Mouse (Mus musculus) intestine, embryonic 14.5 days (tissue): ENCODE measurements around the gene Ttc39b. TPM values are rescaled to one million over a fixed set of nuclear protein-coding genes. Genes with fewer than 3 reads are reported as not detected.
A peak's percentile ranks its signal among the peaks of the same experiment; 100 is the strongest.

Experiments
- ATAC-seq: fragments of 200-750 bp; cut with Nextera tagmentation; replicated peaks from 2 replicates; pipeline ENCODE4 v1.8.0; 2017; ENCODE audit warnings: low read depth, moderate number of reproducible peaks, moderate TSS enrichment, moderate library complexity; ENCODE audit not compliant: low FRiP score, low TSS enrichment
- DNase-seq: peaks from one replicate; pipeline ENCODE4 v3.0.0-alpha.2; 2018; ENCODE audit warnings: low spot score
- H3K27ac ChIP-seq: fragments of 300-500 bp; sonication (generic); 2 replicates; pipeline ENCODE4 v1.5.1; 2014; ENCODE audit warnings: low read depth, mild to moderate bottlenecking, control low read depth
- H3K27me3 ChIP-seq: fragments of 300-500 bp; sonication (generic); replicated peaks from 2 replicates; pipeline ENCODE4 v1.6.1; 2014; ENCODE audit warnings: low read length, control low read depth; ENCODE audit not compliant: control insufficient read depth, insufficient read depth
- H3K36me3 ChIP-seq: fragments of 300-500 bp; sonication (generic); 2 replicates; pipeline ENCODE4 v1.6.1; 2014; ENCODE audit warnings: low read length, control low read depth; ENCODE audit not compliant: control insufficient read depth, insufficient read depth
- H3K4me1 ChIP-seq: fragments of 300-500 bp; sonication (generic); replicated peaks from 2 replicates; pipeline ENCODE4 v1.6.1; 2014; ENCODE audit warnings: low read length, control low read depth, mixed read lengths; ENCODE audit not compliant: control insufficient read depth, insufficient read depth
- H3K4me2 ChIP-seq: fragments of 300-500 bp; sonication (generic); 2 replicates; pipeline ENCODE4 v1.6.1; 2014; ENCODE audit warnings: low read length
- H3K4me3 ChIP-seq: fragments of 300-500 bp; sonication (generic); 2 replicates; pipeline ENCODE4 v1.5.1; 2014; ENCODE audit warnings: low read depth, low read length, control low read depth, mixed read lengths
- H3K9ac ChIP-seq: fragments of 300-500 bp; sonication (generic); 2 replicates; pipeline ENCODE4 v1.6.1; 2014; ENCODE audit warnings: mild to moderate bottlenecking, low read length
- H3K9me3 ChIP-seq: fragments of 300-500 bp; sonication (generic); 2 replicates; pipeline ENCODE4 v1.6.1; 2016; ENCODE audit warnings: low read length, control low read depth; ENCODE audit not compliant: control insufficient read depth
- WGBS: fragments of 180-500 bp; shearing (Covaris S2); extraction: QIAGEN DNeasy Blood & Tissue Kit; methylation state at CpG from one replicate; pipeline ENCODE4 v1.1.7; 2014; 5-methylcytosine and 5-hydroxymethylcytosine counted together
- polyA plus RNA-seq: library from polyadenylated mRNA; unstranded; fragments of >200 nt; fragmentation: Nextera tagmentation; extraction: Ambion mirVana; gene quantifications from 2 replicates; pipeline ENCODE4 v1.2.1, GENCODE M21; 2014

Gene Ttc39b
- polyA plus RNA-seq, 1 experiment from 2014 or later: 3.2 TPM

GRCm38 (mm10) chr4:83273616-83274050, 50.4 kb downstream of the Ttc39b start:
- no peaks in the 10 kb centered on the region for H3K36me3 ChIP-seq
- no peak overlapping the region for H3K4me2 ChIP-seq
- no peak overlapping the region for H3K4me3 ChIP-seq
- no peaks in the 10 kb centered on the region for H3K4me1 ChIP-seq
- no peak for DNase-seq
- 86% methylated on average over 19 of the region's 19 CpGs for WGBS
- H3K9me3 ChIP-seq: no peaks in the 10 kb centered on the region
- H3K27me3 ChIP-seq: no peaks in the 10 kb centered on the region
- no peak for ATAC-seq
- no peak overlapping the region for H3K27ac ChIP-seq
- H3K9ac ChIP-seq: no peak overlapping the region

- H3K27ac ChIP-seq: no peak overlapping the region
- H3K9me3 ChIP-seq: no peaks in the 10 kb centered on the region
- ATAC-seq (no peak), DNase-seq (no peak)
- H3K36me3 ChIP-seq: no peaks in the 10 kb centered on the region
- WGBS: 82% methylated on average over 9 of the region's 9 CpGs
- no peak overlapping the region for H3K4me3 ChIP-seq
- H3K4me2 ChIP-seq: no peak overlapping the region
- no peaks in the 10 kb centered on the region for H3K4me1 ChIP-seq
- H3K27me3 ChIP-seq: no peaks in the 10 kb centered on the region
- H3K9ac ChIP-seq: no peak overlapping the region
Observed at GRCm38 (mm10) chr4:83272917-83273615, 51.0 kb downstream of the Ttc39b start.

GRCm38 (mm10) chr4:83270481-83270880, 53.6 kb downstream of the Ttc39b start:
- no peak overlapping the region for H3K4me2 ChIP-seq
- no peaks in the 10 kb centered on the region for H3K36me3 ChIP-seq
- H3K27ac ChIP-seq: no peak overlapping the region
- no peaks in the 10 kb centered on the region for H3K27me3 ChIP-seq
- H3K4me1 ChIP-seq: no peaks in the 10 kb centered on the region
- H3K9ac ChIP-seq: no peak overlapping the region
- 89% methylated on average over 8 of the region's 8 CpGs for WGBS
- H3K9me3 ChIP-seq: no peaks in the 10 kb centered on the region
- no peak overlapping the region for H3K4me3 ChIP-seq
- ATAC-seq (no peak), DNase-seq (no peak)

- Histone ChIP-seq H3K4me3 (no peak overlapping the region), H3K9ac (no peak overlapping the region), H3K4me2 (no peak overlapping the region), H3K4me1 (no peaks in the 10 kb centered on the region), H3K27me3 (no peaks in the 10 kb centered on the region), H3K27ac (no peak overlapping the region), H3K36me3 (no peaks in the 10 kb centered on the region), H3K9me3 (no peaks in the 10 kb centered on the region)
- ATAC-seq (no peak), DNase-seq (no peak)
- WGBS: 68% methylated on average over 6 of the region's 6 CpGs
Observed at GRCm38 (mm10) chr4:83269614-83270013, 54.4 kb downstream of the Ttc39b start.

- H3K4me1 ChIP-seq: no peaks in the 10 kb centered on the region
Observed at GRCm38 (mm10) chr4:83265926-83266692, 57.9 kb downstream of the Ttc39b start.

GRCm38 (mm10) chr4:83264832-83265231, 59.2 kb downstream of the Ttc39b start:
- Histone ChIP-seq H3K36me3 (no peaks in the 10 kb centered on the region), H3K4me3 (no peak overlapping the region), H3K4me1 (no peaks in the 10 kb centered on the region), H3K27me3 (no peaks in the 10 kb centered on the region), H3K27ac (no peak overlapping the region), H3K9ac (no peak overlapping the region), H3K4me2 (no peak overlapping the region), H3K9me3 (no peaks in the 10 kb centered on the region)
- ATAC-seq (no peak), DNase-seq (no peak)
- WGBS: 87% methylated on average over 2 of the region's 2 CpGs

More at GRCm38 (mm10) chr4:83265926-83266692, 57.9 kb downstream of the Ttc39b start:
- Histone ChIP-seq H3K9ac (no peak overlapping the region), H3K27me3 (no peaks in the 10 kb centered on the region), H3K4me3 (no peak overlapping the region), H3K27ac (no peak overlapping the region), H3K36me3 (no peaks in the 10 kb centered on the region), H3K4me2 (no peak overlapping the region), H3K9me3 (no peaks in the 10 kb centered on the region)
- 77% methylated on average over 14 of the region's 14 CpGs for WGBS
- DNase-seq: no peak
- ATAC-seq: no peak

GRCm38 (mm10) chr4:83261998-83262397, 62.1 kb downstream of the Ttc39b start:
- H3K36me3 ChIP-seq: no peaks in the 10 kb centered on the region
- H3K27me3 ChIP-seq: no peaks in the 10 kb centered on the region
- H3K27ac ChIP-seq: no peak overlapping the region
- no peak overlapping the region for H3K9ac ChIP-seq
- H3K4me3 ChIP-seq: no peak overlapping the region
- 16% methylated on average over 2 of the region's 2 CpGs for WGBS
- ATAC-seq: no peak
- H3K4me1 ChIP-seq: no peaks in the 10 kb centered on the region
- H3K9me3 ChIP-seq: no peaks in the 10 kb centered on the region
- no peak overlapping the region for H3K4me2 ChIP-seq
- peak; percentile 59 for DNase-seq

GRCm38 (mm10) chr4:83259690-83260089, 64.4 kb downstream of the Ttc39b start:
- H3K4me3 ChIP-seq: no peak overlapping the region
- no peak for DNase-seq
- H3K27ac ChIP-seq: no peak overlapping the region
- H3K36me3 ChIP-seq: no peaks in the 10 kb centered on the region
- H3K9ac ChIP-seq: no peak overlapping the region
- H3K4me2 ChIP-seq: no peak overlapping the region
- whole genome bisulfite sequencing: 77% methylated on average over 4 of the region's 4 CpGs
- H3K27me3 ChIP-seq: no peaks in the 10 kb centered on the region
- no peaks in the 10 kb centered on the region for H3K4me1 ChIP-seq
- H3K9me3 ChIP-seq: no peaks in the 10 kb centered on the region
- no peak for ATAC-seq
